Mouse (Mus musculus) gastrocnemius, postnatal 10 days (tissue): ENCODE data around the gene Ndufb2. TPM values are rescaled to one million over a fixed set of nuclear protein-coding genes. Genes with fewer than 3 reads are reported as not detected.

Experiments used
- DNase-seq: peaks from one replicate; pipeline ENCODE4 v3.0.0; 2021; ENCODE audit warnings: mixed read lengths
- total RNA-seq, 2 experiments: library from RNA; stranded (reverse); gene quantifications; 2 replicates each; pipeline ENCODE4 v1.2.3; 2021

The Ndufb2 gene
- total RNA-seq, 2 experiments from 2014 or later: 263 to 317 TPM

GRCm38 (mm10) chr6:39579552-39579951, 12.8 kb upstream of the Ndufb2 start:
- no peak for DNase-seq

- no peak for DNase-seq
Measured at GRCm38 (mm10) chr6:39580558-39580957, 11.8 kb upstream of the Ndufb2 start.

- DNase-seq: no peak
Measured at GRCm38 (mm10) chr6:39581087-39581784, 11.1 kb upstream of the Ndufb2 start.

- DNase-seq: no peak
Measured at GRCm38 (mm10) chr6:39585517-39585916, 6.9 kb upstream of the Ndufb2 start, which contains the start of gene Gm42420. Gene Gm42420 (plus strand): TSS chr6:39585753.

- DNase-seq: no peak
Measured at GRCm38 (mm10) chr6:39591481-39591880, 893 bp upstream of the Ndufb2 start.

- DNase-seq: no peak
Measured at GRCm38 (mm10) chr6:39600851-39601250, 8.5 kb downstream of the Ndufb2 start.

GRCm38 (mm10) chr6:39601828-39602227, 9.5 kb downstream of the Ndufb2 start:
- DNase-seq: no peak

GRCm38 (mm10) chr6:39604565-39604964, 12.2 kb downstream of the Ndufb2 start:
- DNase-seq: no peak

GRCm38 (mm10) chr6:39606056-39606455, 13.7 kb downstream of the Ndufb2 start:
- DNase-seq: no peak

GRCm38 (mm10) chr6:39606862-39607261, 14.5 kb downstream of the Ndufb2 start:
- DNase-seq: no peak

GRCm38 (mm10) chr6:39607365-39607764, 15.0 kb downstream of the Ndufb2 start:
- no peak for DNase-seq

- DNase-seq: no peak
Measured at GRCm38 (mm10) chr6:39610207-39610606, 17.8 kb downstream of the Ndufb2 start.

- DNase-seq: no peak
Measured at GRCm38 (mm10) chr6:39611296-39611695, 18.9 kb downstream of the Ndufb2 start.

Other genes starting within 250 kb of the Ndufb2 start
- 10 to 100 TPM; 21.0 to 32.2 TPM for gene Slc37a3, start 214.9 kb upstream of the Ndufb2 start, total RNA-seq
- under 1 TPM in 1 of 2 experiments, not detected in 1; 0.16 TPM for gene Rab19, start 211.4 kb upstream of the Ndufb2 start, total RNA-seq
- 10 to 100 TPM; 30.4 to 31.8 TPM for gene Mkrn1, start 172.1 kb upstream of the Ndufb2 start, total RNA-seq
- 10 to 100 TPM; 15.4 to 19.9 TPM for gene Dennd2a, start 34.7 kb upstream of the Ndufb2 start, total RNA-seq
- gene Adck2, start 18.7 kb upstream of the Ndufb2 start, total RNA-seq: 10 to 100 TPM in 1 of 2 experiments, 1 to 10 TPM in 1; 6.2 to 12.5 TPM
- gene Gm42420, start 6.8 kb upstream of the Ndufb2 start, total RNA-seq: not detected
- 10 to 100 TPM; 10.2 to 14.1 TPM for gene Braf, start 132.9 kb downstream of the Ndufb2 start, total RNA-seq
- 10 to 100 TPM; 57.4 to 61.1 TPM for gene Mrps33, start 218.4 kb downstream of the Ndufb2 start, total RNA-seq